Mouse (Mus musculus) megakaryocyte, embryonic 14.5 days (primary cell): ENCODE measurements around the gene Dennd2c.

Experiments used
- FLI1 ChIP-seq: IDR thresholded peaks from 2 replicates; pipeline ENCODE4 v1.6.1; 2012; ENCODE audit warnings: low read length, inconsistent platforms, mixed read lengths
- GATA1 ChIP-seq: IDR thresholded peaks from 3 replicates; pipeline ENCODE4 v1.6.1; 2012; ENCODE audit warnings: mixed read lengths, low read length, inconsistent platforms, borderline replicate concordance

GRCm38 (mm10) chr3:103066927-103067326, 35.5 kb upstream of the Dennd2c start:
- TF ChIP-seq FLI1 (no peak), GATA1 (no peak)
